10 mouse cellular contexts compared by ENCODE assay signal in genomic region chr5:116443459-116443940, GRCm38 (mm10). TPM values are rescaled to one million over a fixed set of nuclear protein-coding genes. Genes with fewer than 3 reads are reported as not detected.
DNase-seq lines count a peak whose midpoint lies in the region; ATAC-seq and TF ChIP-seq lines count a peak whose summit lies in the region.
"Had no signal": no experiment of that assay in that cellular context is flagged by ENCODE, and none has a peak within 500 bp of the region (broad histone marks: within the 10 kb centered on the region; RNA-seq: fewer than 3 reads in every experiment).

No protein-coding gene starts in this region.

- peak overlapping the region; percentile 65; the same call in 1 of the 2 replicates for H3K4me3 ChIP-seq in E14TG2a.4 (replicated peaks; ENCODE audit: low read length)
- no peak overlapping the region for H3K4me3 ChIP-seq in intestine, embryonic 15.5 days (replicated peaks)

- no peak overlapping the region for H3K27ac ChIP-seq in intestine, embryonic 15.5 days
- H3K27ac ChIP-seq: kidney, postnatal 0 days had no signal

- TF ChIP-seq CTCF in E14TG2a.4 (conservative IDR thresholded peaks at IDR 0.05; ENCODE audit: low read length): no peak

- peaks cover 10% of the 10 kb centered on the region for H3K36me3 ChIP-seq in E14TG2a.4 (ENCODE audit: insufficient read depth, low read length)
- H3K36me3 ChIP-seq in intestine, embryonic 15.5 days: no peaks in the 10 kb centered on the region

- no peaks in the 10 kb centered on the region for H3K9me3 ChIP-seq in E14TG2a.4 (ENCODE audit: low read length)
- no peaks in the 10 kb centered on the region for H3K9me3 ChIP-seq in intestine, embryonic 15.5 days

- DNase-seq in adrenal gland, postnatal 10 days: peak; percentile 24
- DNase-seq in adrenal gland, adult 8-10 months: no peak
- peak; percentile 31 to 58 for DNase-seq in gastrocnemius, adult 8-10 months (ENCODE audit: low spot score in 2 of 2)
- DNase-seq in layer of hippocampus, postnatal 36 days: peak; percentile 63 to 71
- no peak for DNase-seq in embryo, embryonic 9.5 days (ENCODE audit: extremely low spot score)
- DNase-seq in lung, postnatal 4 days: no peak
- DNase-seq: lung, postnatal 36 days had no signal

- ATAC-seq in intestine, embryonic 15.5 days: no peak

- no peaks in the 10 kb centered on the region for H3K27me3 ChIP-seq in E14TG2a.4 (ENCODE audit: insufficient read depth, low read length)
- H3K27me3 ChIP-seq in intestine, embryonic 15.5 days (replicated peaks): peaks cover 5% of the 10 kb centered on the region; the same call in 1 of the 2 replicates

- H3K4me1 ChIP-seq in E14TG2a.4 (replicated peaks; ENCODE audit: low read depth, low read length): peaks cover 94% of the 10 kb centered on the region
- no peaks in the 10 kb centered on the region for H3K4me1 ChIP-seq in intestine, embryonic 15.5 days (replicated peaks)

- H3K4me2 ChIP-seq in intestine, embryonic 15.5 days (replicated peaks): no peak overlapping the region

- no peak overlapping the region for H3K9ac ChIP-seq in intestine, embryonic 15.5 days

- WGBS in intestine, embryonic 15.5 days: 78% methylated on average over 8 of the region's 8 CpGs

RNA-seq across cellular contexts. Expression of gene Hspb8, which starts 20.8 kb away (rescaled TPM):
- total RNA-seq in adrenal gland, postnatal 10 days (2021): 10 to 100 TPM; 39.3 to 41.3 TPM
- 100 to 1,000 TPM; 111 to 179 (median 142) TPM for total RNA-seq in adrenal gland, adult 8-10 months (2022)
- total RNA-seq in gastrocnemius, adult 8-10 months (2022): 100 to 1,000 TPM; 239 to 425 (median 325) TPM
- total RNA-seq in layer of hippocampus, postnatal 36 days (2021): 10 to 100 TPM in 1 of 2 experiments, 1 to 10 TPM in 1; 8.2 to 13.9 TPM
- 11.4 and 12.1 TPM in 2 replicates for polyA plus RNA-seq in intestine, embryonic 15.5 days (2015; fragmentation: Nextera tagmentation; extraction: Ambion mirVana)

Comparison
In these comparisons a context has a peak if more than half of its experiments do, and no peak if none do; other contexts are left out.
1. DNase-seq: peak in adrenal gland, postnatal 10 days (single experiment), gastrocnemius, adult 8-10 months (2 of 2) and layer of hippocampus, postnatal 36 days (2 of 2); none in adrenal gland, adult 8-10 months (single experiment), embryo, embryonic 9.5 days (single experiment) and lung, postnatal 4 days (0 of 2).